Mouse (Mus musculus) macrophage (primary cell): ENCODE data around the gene Cort. TPM values are rescaled to one million over a fixed set of nuclear protein-coding genes. Genes with fewer than 3 reads are reported as not detected.
A peak's percentile ranks its signal among the peaks of the same experiment; 100 is the strongest.
"Not testable (repeated sequence)": the region's sequence is repeated elsewhere in the genome, so short reads cannot be mapped to it uniquely, and the experiment has no call there.

ENCODE experiments used
- H3K27ac ChIP-seq: fragments of 350-480 bp; formaldehyde crosslinking; 2 replicates; pipeline ENCODE4 v1.9.0; 2021
- H3K36me3 ChIP-seq: fragments of 350-480 bp; formaldehyde crosslinking; 2 replicates; pipeline ENCODE4 v1.9.0; 2021; ENCODE audit errors: inconsistent target
- H3K4me3 ChIP-seq: fragments of 350-480 bp; formaldehyde crosslinking; 2 replicates; pipeline ENCODE4 v1.9.0; 2021; ENCODE audit errors: inconsistent target
- H3K79me2 ChIP-seq: fragments of 350-480 bp; formaldehyde crosslinking; 2 replicates; pipeline ENCODE4 v1.9.0; 2021; ENCODE audit errors: inconsistent target
- WGBS: methylation state at CpG from one replicate; pipeline ENCODE4 v1.1.7; 2026; ENCODE audit warnings: inconsistent platforms; ENCODE audit not compliant: missing documents; 5-methylcytosine and 5-hydroxymethylcytosine counted together
- polyA plus RNA-seq: library from polyadenylated mRNA; stranded (reverse); fragments of 250-400 nt; gene quantifications from 3 replicates; pipeline ENCODE4 v1.2.4, GENCODE M21; 2018; ENCODE audit warnings: inconsistent platforms

The Cort gene
- polyA plus RNA-seq, 1 experiment from 2014 or later: not detected

- Histone ChIP-seq H3K79me2 (no peaks in the 10 kb centered on the region), H3K4me3 (peak overlapping the region; percentile 68), H3K36me3 (no peaks in the 10 kb centered on the region), H3K27ac (no peak overlapping the region)
- WGBS: 83% methylated on average over 18 of the region's 18 CpGs
Observed at GRCm38 (mm10) chr4:149136116-149136850, 9.7 kb upstream of the Cort start.

- no peak overlapping the region for H3K27ac ChIP-seq
- H3K79me2 ChIP-seq: no peaks in the 10 kb centered on the region
- H3K4me3 ChIP-seq: no peak overlapping the region
- H3K36me3 ChIP-seq: no peaks in the 10 kb centered on the region
- WGBS: 95% methylated on average over 5 of the region's 5 CpGs
Observed at GRCm38 (mm10) chr4:149133395-149133794, 6.8 kb upstream of the Cort start.

- no peak overlapping the region for H3K4me3 ChIP-seq
- no peak overlapping the region for H3K27ac ChIP-seq
- H3K79me2 ChIP-seq: no peaks in the 10 kb centered on the region
- 96% methylated on average over 16 of the region's 21 CpGs for WGBS
- H3K36me3 ChIP-seq: no peaks in the 10 kb centered on the region
Observed at GRCm38 (mm10) chr4:149131789-149132565, 5.4 kb upstream of the Cort start.

GRCm38 (mm10) chr4:149131021-149131752 lies 4.6 kb upstream of the Cort start:
- H3K79me2 ChIP-seq: no peaks in the 10 kb centered on the region
- H3K4me3 ChIP-seq: no peak overlapping the region
- no peak overlapping the region for H3K27ac ChIP-seq
- 94% methylated on average over 20 of the region's 23 CpGs for WGBS
- no peaks in the 10 kb centered on the region for H3K36me3 ChIP-seq

DNA sequence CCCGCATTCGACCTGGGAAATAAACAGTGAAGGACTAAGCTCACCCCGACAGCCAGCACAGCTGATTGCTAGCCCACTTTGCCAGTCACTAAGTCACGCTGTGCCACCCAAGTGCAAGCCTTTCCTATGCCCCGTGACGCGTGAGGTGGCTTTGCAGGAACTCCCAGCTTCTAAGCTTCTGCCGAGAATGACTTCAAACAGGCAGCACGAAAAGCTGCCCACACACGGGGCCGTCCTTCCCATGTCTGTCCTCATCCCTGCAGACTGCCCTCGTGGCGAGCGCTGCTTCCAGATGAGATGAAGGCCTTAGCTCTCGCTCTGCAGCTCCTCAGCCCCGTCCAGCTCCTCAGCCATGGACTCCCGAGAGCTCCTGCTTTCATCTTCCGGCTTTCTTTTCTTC lies 1.9 kb upstream of the Cort start:
- H3K36me3 ChIP-seq: no peaks in the 10 kb centered on the region
- 95% methylated on average over 18 of the region's 18 CpGs for WGBS
- H3K79me2 ChIP-seq: no peaks in the 10 kb centered on the region
- H3K4me3 ChIP-seq: no peak overlapping the region
- H3K27ac ChIP-seq: no peak overlapping the region

- Histone ChIP-seq H3K36me3 (no peaks in the 10 kb centered on the region), H3K27ac (no peak overlapping the region)
- 99% methylated on average over 6 of the region's 6 CpGs for WGBS
Observed at GRCm38 (mm10) chr4:149126115-149126509, 451 bp downstream of the Cort start.

GRCm38 (mm10) chr4:149125341-149126114 lies 1.0 kb downstream of the Cort start:
- 85% methylated on average over 9 of the region's 11 CpGs for WGBS
- no peaks in the 10 kb centered on the region for H3K36me3 ChIP-seq
- H3K4me3 ChIP-seq: no peak overlapping the region
- H3K27ac ChIP-seq: no peak overlapping the region
- H3K79me2 ChIP-seq: no peaks in the 10 kb centered on the region

More at GRCm38 (mm10) chr4:149126115-149126509, 451 bp downstream of the Cort start:
- Histone ChIP-seq H3K79me2 (no peaks in the 10 kb centered on the region), H3K4me3 (no peak overlapping the region)

- H3K4me3 ChIP-seq: no peak overlapping the region
- WGBS: 90% methylated on average over 5 of the region's 5 CpGs
- H3K27ac ChIP-seq: no peak overlapping the region
- no peaks in the 10 kb centered on the region for H3K79me2 ChIP-seq
- no peaks in the 10 kb centered on the region for H3K36me3 ChIP-seq
Observed at GRCm38 (mm10) chr4:149123432-149123831, 3.1 kb downstream of the Cort start.

- not testable (repeated sequence) for H3K36me3 ChIP-seq, H3K27ac ChIP-seq
- 25% methylated on average over 11 of the region's 12 CpGs for WGBS
Observed at GRCm38 (mm10) chr4:149119978-149120562, 6.5 kb downstream of the Cort start.

DNA sequence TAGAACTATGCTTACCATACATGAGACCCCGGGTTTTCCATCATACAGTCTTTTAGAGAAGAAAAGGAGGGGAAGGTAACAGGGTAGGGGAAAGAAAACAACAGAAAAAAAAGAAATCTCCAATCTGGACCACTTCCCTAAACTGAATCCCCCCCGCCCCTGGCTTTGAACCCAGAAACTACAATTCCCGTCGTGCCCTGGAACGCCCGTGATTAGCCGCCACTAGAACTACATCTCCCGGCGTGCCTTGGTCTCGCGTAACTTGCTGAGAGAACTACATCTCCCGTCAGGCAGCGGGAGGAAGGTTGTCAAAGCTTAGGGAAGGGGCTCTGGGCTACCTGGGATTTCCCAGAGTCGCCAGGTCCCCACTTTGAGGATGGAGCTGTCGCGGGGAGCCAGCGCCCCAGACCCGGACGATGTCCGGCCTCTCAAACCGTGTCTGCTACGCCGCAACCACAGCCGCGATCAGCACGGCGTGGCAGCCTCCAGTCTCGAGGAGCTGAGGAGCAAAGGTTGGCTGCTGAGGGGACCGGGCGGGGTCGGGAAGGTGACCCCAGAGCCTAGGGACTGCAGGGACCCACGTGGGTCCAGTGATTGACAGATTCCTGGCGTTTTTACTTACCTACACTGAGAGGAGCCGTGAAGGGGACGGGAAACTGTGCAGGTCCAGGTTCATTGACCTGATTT lies 22.5 kb downstream of the Cort start, which contains the start of gene Dffa:
Gene Dffa (plus strand): TSS at position 272 of the 687 bp plus-strand sequence.
- no peaks in the 10 kb centered on the region; the same call in 1 of the 2 replicates for H3K36me3 ChIP-seq
- H3K27ac ChIP-seq: no peak within 1 kb of the TSS
- WGBS: under 1% methylated on average over 29 of the region's 35 CpGs
- H3K4me3 ChIP-seq: peak within 1 kb of the TSS; percentile 74
- peaks cover 3% of the 10 kb centered on the region for H3K79me2 ChIP-seq

More at GRCm38 (mm10) chr4:149119978-149120562, 6.5 kb downstream of the Cort start:
- H3K4me3 ChIP-seq, H3K79me2 ChIP-seq: not testable (repeated sequence)

- 89% methylated on average over 3 of the region's 3 CpGs for WGBS
- no peaks in the 10 kb centered on the region for H3K36me3 ChIP-seq
- H3K27ac ChIP-seq: no peak overlapping the region
- H3K79me2 ChIP-seq: peaks cover 26% of the 10 kb centered on the region
- no peak overlapping the region for H3K4me3 ChIP-seq
Observed at GRCm38 (mm10) chr4:149101456-149101855, 25.1 kb downstream of the Cort start.

DNA sequence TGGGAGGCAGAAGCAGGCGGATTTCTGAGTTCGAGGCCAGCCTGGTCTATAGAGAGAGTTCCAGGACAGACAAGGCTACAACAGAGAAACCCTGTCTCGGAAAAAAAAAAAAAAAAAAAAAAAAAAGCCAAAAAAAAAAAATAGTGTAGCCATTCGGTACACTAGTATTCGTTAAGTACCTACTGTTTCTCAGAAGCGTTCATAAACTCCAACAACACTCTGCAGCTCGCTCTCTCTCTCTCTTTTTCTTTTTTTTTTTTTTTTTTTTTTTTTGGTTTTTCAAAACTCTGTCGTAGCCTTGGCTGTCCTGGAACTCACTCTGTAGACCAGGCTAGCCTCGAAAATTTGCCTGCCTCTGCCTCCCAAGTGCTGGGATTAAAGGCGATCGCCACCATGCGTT lies 26.1 kb downstream of the Cort start:
- peaks cover 36% of the 10 kb centered on the region for H3K79me2 ChIP-seq
- not testable (repeated sequence) for H3K4me3 ChIP-seq, H3K36me3 ChIP-seq, H3K27ac ChIP-seq
- 95% methylated on average over 11 of the region's 12 CpGs for WGBS

DNA sequence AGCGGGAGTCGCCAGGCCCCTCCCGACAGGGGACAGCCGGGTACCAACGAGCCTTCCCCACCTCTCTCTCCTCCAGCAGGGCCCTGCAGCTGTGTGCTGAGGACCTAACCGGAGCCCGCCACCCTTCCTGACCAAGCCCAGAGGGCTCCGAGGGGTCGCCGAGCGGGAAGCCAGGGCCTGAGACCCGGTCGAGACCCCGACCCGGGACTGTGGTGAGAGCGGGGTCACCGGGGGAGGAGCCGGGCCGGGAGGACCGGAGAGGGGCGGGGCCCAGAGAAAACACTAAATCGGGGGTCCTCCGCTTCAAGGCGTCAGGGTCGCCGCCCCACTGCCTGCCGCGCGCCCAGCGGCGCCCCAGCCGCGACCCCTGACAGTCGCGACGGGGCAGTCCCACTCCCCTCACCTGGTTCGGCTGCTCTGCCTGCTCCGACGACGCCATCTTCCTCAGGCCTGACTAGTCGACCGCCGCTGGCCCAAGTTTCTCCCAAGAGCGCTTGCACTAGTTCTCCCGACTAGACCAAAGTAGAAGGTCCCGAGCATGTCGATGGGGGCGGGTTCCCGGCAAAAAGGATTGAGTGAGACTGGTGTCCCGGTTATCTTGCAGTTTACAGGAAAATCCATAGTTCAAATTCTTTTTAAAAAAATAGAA lies 27.1 kb downstream of the Cort start, which contains the start of gene Pex14:
Gene Pex14 (minus strand): TSS at position 508 of the 649 bp plus-strand sequence.
- Histone ChIP-seq H3K4me3 (peak within 1 kb of the TSS; percentile 93), H3K79me2 (peaks cover 45% of the 10 kb centered on the region), H3K36me3 (no peaks in the 10 kb centered on the region), H3K27ac (peak within 1 kb of the TSS; percentile 36; the same call in 1 of the 2 replicates)
- WGBS: 1% methylated on average over 49 of the region's 50 CpGs
